Mouse (Mus musculus) cerebellum, adult 2 months (tissue): ENCODE measurements around the gene Nppc.

ENCODE experiments used
- CTCF ChIP-seq: fragments of 200-500 bp; IDR thresholded peaks from 2 replicates; pipeline ENCODE4 v1.5.1; 2011; ENCODE audit warnings: low read depth, mild to moderate bottlenecking, control low read depth, low read length, moderate library complexity, borderline replicate concordance; ENCODE audit not compliant: insufficient read depth
- POLR2A ChIP-seq: fragments of 200-500 bp; IDR thresholded peaks from 2 replicates; pipeline ENCODE4 v1.6.1; 2011; ENCODE audit warnings: low read length, control low read depth, borderline replicate concordance; ENCODE audit not compliant: insufficient read depth

DNA sequence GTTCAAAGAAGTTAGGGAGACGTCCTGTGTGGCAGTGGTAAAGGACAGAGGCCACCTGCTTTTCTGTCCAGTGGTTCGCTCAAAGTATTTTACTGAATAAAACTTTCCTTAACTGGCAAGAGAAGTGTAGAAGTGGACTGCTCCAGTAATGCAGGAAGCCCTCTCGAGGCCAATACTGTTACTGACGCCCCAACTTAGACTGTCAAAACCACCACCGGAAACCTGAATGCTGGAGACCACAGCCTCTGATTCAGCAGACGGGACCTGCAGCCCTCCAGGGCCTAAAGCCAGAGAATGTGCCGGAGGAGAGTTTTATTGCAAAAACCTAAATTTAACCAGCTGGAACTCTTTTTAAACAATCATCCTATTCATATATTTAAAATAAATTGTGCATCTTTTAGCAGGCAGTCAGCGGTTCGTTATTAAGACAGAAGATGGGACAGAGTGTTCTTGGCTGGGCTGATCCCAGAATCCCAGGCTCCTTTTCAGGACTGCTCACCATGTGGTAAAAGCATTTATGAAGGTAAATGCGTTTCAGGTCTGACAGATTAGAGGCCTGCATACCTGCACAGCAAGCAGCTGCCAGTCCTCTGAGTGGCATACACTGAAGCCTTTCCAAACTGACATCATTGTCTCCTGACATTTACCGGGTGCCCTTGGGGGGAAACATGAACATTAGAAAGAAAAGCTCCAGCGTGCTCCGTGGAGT lies 27.1 kb downstream of the Nppc start:
- TF ChIP-seq CTCF (no peak), POLR2A (no peak)
